Mouse (Mus musculus) midbrain, embryonic 12.5 days (tissue): ENCODE data around the gene Pold4. TPM values are rescaled to one million over a fixed set of nuclear protein-coding genes. Genes with fewer than 3 reads are reported as not detected.
A peak's percentile ranks its signal among the peaks of the same experiment; 100 is the strongest.

ENCODE experiments used
- ATAC-seq: fragments of 200-750 bp; cut with Nextera tagmentation; 2 replicates; pipeline ENCODE4 v1.8.0; 2017; ENCODE audit warnings: low read depth, moderate TSS enrichment, moderate library complexity; ENCODE audit not compliant: low FRiP score
- H3K27ac ChIP-seq: fragments of 300-500 bp; sonication (generic); replicated peaks from 2 replicates; pipeline ENCODE4 v1.5.1; 2016; ENCODE audit warnings: mild to moderate bottlenecking
- H3K27me3 ChIP-seq: fragments of 300-500 bp; sonication (generic); 2 replicates; pipeline ENCODE4 v1.6.1; 2016; ENCODE audit warnings: mild to moderate bottlenecking
- H3K36me3 ChIP-seq: fragments of 300-500 bp; sonication (generic); 2 replicates; pipeline ENCODE4 v1.6.1; 2016
- H3K4me1 ChIP-seq: fragments of 300-500 bp; sonication (generic); 2 replicates; pipeline ENCODE4 v1.6.1; 2016
- H3K4me2 ChIP-seq: fragments of 300-500 bp; sonication (generic); replicated peaks from 2 replicates; pipeline ENCODE4 v1.6.1; 2016; ENCODE audit warnings: mild to moderate bottlenecking, moderate library complexity
- H3K4me3 ChIP-seq: fragments of 300-500 bp; sonication (generic); 2 replicates; pipeline ENCODE4 v1.5.1; 2016; ENCODE audit warnings: mild to moderate bottlenecking
- H3K9ac ChIP-seq: fragments of 300-500 bp; sonication (generic); replicated peaks from 2 replicates; pipeline ENCODE4 v1.6.1; 2016; ENCODE audit warnings: mild to moderate bottlenecking, moderate library complexity
- H3K9me3 ChIP-seq: fragments of 300-500 bp; sonication (generic); 2 replicates; pipeline ENCODE4 v1.6.1; 2016; ENCODE audit warnings: mild to moderate bottlenecking
- WGBS: fragments of 180-500 bp; shearing (Covaris S2); methylation state at CpG from one replicate; pipeline ENCODE4 v1.1.7; 2016; 5-methylcytosine and 5-hydroxymethylcytosine counted together
- polyA plus RNA-seq: library from polyadenylated mRNA; unstranded; fragments of >200 nt; fragmentation: Nextera tagmentation; extraction: Ambion mirVana; gene quantifications from 2 replicates; pipeline ENCODE4 v1.2.1, GENCODE M21; 2016

Pold4 gene
- polyA plus RNA-seq, 1 experiment from 2014 or later, result 15.2 TPM

GRCm38 (mm10) chr19:4194776-4195650, 36.7 kb upstream of the Pold4 start:
- no peak for ATAC-seq
- H3K9me3 ChIP-seq, result no peaks in the 10 kb centered on the region
- H3K4me1 ChIP-seq, result peaks cover 35% of the 10 kb centered on the region
- 82% methylated on average over 12 of the region's 12 CpGs for whole genome bisulfite sequencing
- peaks cover 52% of the 10 kb centered on the region for H3K36me3 ChIP-seq
- H3K27ac ChIP-seq, result no peak overlapping the region
- no peak overlapping the region for H3K4me2 ChIP-seq
- H3K4me3 ChIP-seq, result no peak overlapping the region
- no peaks in the 10 kb centered on the region for H3K27me3 ChIP-seq
- no peak overlapping the region for H3K9ac ChIP-seq

- no peak overlapping the region for H3K4me2 ChIP-seq
- peaks cover 56% of the 10 kb centered on the region for H3K36me3 ChIP-seq
- peaks cover 46% of the 10 kb centered on the region for H3K4me1 ChIP-seq
- no peak overlapping the region for H3K4me3 ChIP-seq
- no peaks in the 10 kb centered on the region for H3K9me3 ChIP-seq
- no peak overlapping the region for H3K27ac ChIP-seq
- no peak for ATAC-seq
- WGBS, result 60% methylated on average over 2 of the region's 2 CpGs
- H3K27me3 ChIP-seq, result no peaks in the 10 kb centered on the region
- no peak overlapping the region for H3K9ac ChIP-seq
Observed at GRCm38 (mm10) chr19:4196048-4196447, 35.7 kb upstream of the Pold4 start.

- Histone ChIP-seq H3K27ac (0 out of 2 replicates have a peak overlapping the region, but pooled peaks have one; percentile 8), H3K9ac (no peak overlapping the region), H3K4me1 (peaks cover 42% of the 10 kb centered on the region), H3K9me3 (no peaks in the 10 kb centered on the region), H3K27me3 (no peaks in the 10 kb centered on the region), H3K4me2 (no peak overlapping the region), H3K36me3 (peaks cover 56% of the 10 kb centered on the region), H3K4me3 (no peak overlapping the region)
- 61% methylated on average over 5 of the region's 5 CpGs for WGBS
- ATAC-seq, result no peak
Observed at GRCm38 (mm10) chr19:4196548-4196947, 35.2 kb upstream of the Pold4 start.

GRCm38 (mm10) chr19:4197180-4197579, 34.5 kb upstream of the Pold4 start:
- Histone ChIP-seq H3K4me1 (peaks cover 44% of the 10 kb centered on the region), H3K9ac (no peak overlapping the region), H3K27me3 (0 out of 2 replicates have a peak, but pooled peaks cover 1% of the 10 kb centered on the region), H3K4me2 (no peak overlapping the region), H3K27ac (0 out of 2 replicates have a peak overlapping the region, but pooled peaks have one; percentile 8), H3K4me3 (no peak overlapping the region), H3K36me3 (peaks cover 56% of the 10 kb centered on the region), H3K9me3 (no peaks in the 10 kb centered on the region)
- no peak for ATAC-seq
- 74% methylated on average over 3 of the region's 3 CpGs for WGBS

GRCm38 (mm10) chr19:4201291-4201909, 30.3 kb upstream of the Pold4 start, which contains the start of gene Rad9a:
Rad9a (minus strand) TSS chr19:4201662.
- Histone ChIP-seq H3K27me3 (peaks cover 37% of the 10 kb centered on the region), H3K9ac (peak within 1 kb of the TSS; percentile 72), H3K27ac (peak within 1 kb of the TSS; percentile 22; the same call in 1 of the 2 replicates), H3K4me3 (peak within 1 kb of the TSS; percentile 64), H3K4me1 (peaks cover 25% of the 10 kb centered on the region), H3K4me2 (peak within 1 kb of the TSS; percentile 87), H3K36me3 (peaks cover 23% of the 10 kb centered on the region), H3K9me3 (no peaks in the 10 kb centered on the region)
- under 1% methylated on average over 34 of the region's 34 CpGs for WGBS
- peak; percentile 88 for ATAC-seq

- Histone ChIP-seq H3K4me2 (peak overlapping the region; percentile 87), H3K4me1 (peaks cover 20% of the 10 kb centered on the region), H3K9ac (peak overlapping the region; percentile 65), H3K4me3 (peak overlapping the region; percentile 64), H3K9me3 (no peaks in the 10 kb centered on the region), H3K27ac (no peak overlapping the region), H3K36me3 (peaks cover 16% of the 10 kb centered on the region), H3K27me3 (peaks cover 41% of the 10 kb centered on the region)
- WGBS, result 38% methylated on average over 7 of the region's 7 CpGs
- no peak for ATAC-seq
Observed at GRCm38 (mm10) chr19:4202149-4202548, 29.6 kb upstream of the Pold4 start.

GRCm38 (mm10) chr19:4203148-4203547, 28.6 kb upstream of the Pold4 start:
- Histone ChIP-seq H3K27ac (no peak overlapping the region), H3K4me3 (no peak overlapping the region), H3K9me3 (no peaks in the 10 kb centered on the region), H3K36me3 (peaks cover 7% of the 10 kb centered on the region), H3K4me2 (no peak overlapping the region), H3K9ac (no peak overlapping the region), H3K4me1 (peaks cover 20% of the 10 kb centered on the region), H3K27me3 (peaks cover 44% of the 10 kb centered on the region)
- WGBS, result 70% methylated on average over 3 of the region's 3 CpGs
- ATAC-seq, result no peak

GRCm38 (mm10) chr19:4203604-4204326, 27.9 kb upstream of the Pold4 start:
- Histone ChIP-seq H3K27ac (no peak overlapping the region), H3K9ac (no peak overlapping the region), H3K9me3 (no peaks in the 10 kb centered on the region), H3K4me3 (no peak overlapping the region), H3K4me2 (no peak overlapping the region), H3K4me1 (peaks cover 20% of the 10 kb centered on the region), H3K27me3 (peaks cover 48% of the 10 kb centered on the region), H3K36me3 (peaks cover 7% of the 10 kb centered on the region)
- no peak for ATAC-seq
- WGBS, result 69% methylated on average over 13 of the region's 13 CpGs

GRCm38 (mm10) chr19:4204889-4205288, 26.8 kb upstream of the Pold4 start:
- Histone ChIP-seq H3K36me3 (peaks cover 5% of the 10 kb centered on the region; the same call in 1 of the 2 replicates), H3K4me2 (no peak overlapping the region), H3K4me3 (no peak overlapping the region), H3K4me1 (peaks cover 19% of the 10 kb centered on the region), H3K9ac (no peak overlapping the region), H3K9me3 (no peaks in the 10 kb centered on the region), H3K27me3 (peaks cover 54% of the 10 kb centered on the region), H3K27ac (no peak overlapping the region)
- WGBS, result 59% methylated on average over 4 of the region's 4 CpGs
- ATAC-seq, result no peak

- Histone ChIP-seq H3K4me1 (peaks cover 5% of the 10 kb centered on the region), H3K9me3 (no peaks in the 10 kb centered on the region), H3K36me3 (no peaks in the 10 kb centered on the region), H3K4me3 (no peak overlapping the region), H3K27me3 (peaks cover 62% of the 10 kb centered on the region), H3K4me2 (no peak overlapping the region), H3K9ac (no peak overlapping the region), H3K27ac (no peak overlapping the region)
- 0% methylated on average over 2 of the region's 2 CpGs for WGBS
- no peak for ATAC-seq
Observed at GRCm38 (mm10) chr19:4206971-4207370, 24.7 kb upstream of the Pold4 start.

- Histone ChIP-seq H3K27me3 (peaks cover 66% of the 10 kb centered on the region), H3K4me3 (no peak overlapping the region), H3K36me3 (no peaks in the 10 kb centered on the region), H3K4me1 (peaks cover 14% of the 10 kb centered on the region), H3K4me2 (no peak overlapping the region), H3K9me3 (no peaks in the 10 kb centered on the region), H3K27ac (no peak overlapping the region), H3K9ac (no peak overlapping the region)
- ATAC-seq, result no peak
- 62% methylated on average over 5 of the region's 5 CpGs for WGBS
Observed at GRCm38 (mm10) chr19:4208563-4208962, 23.1 kb upstream of the Pold4 start.
